Mouse (Mus musculus): ENCODE results near the gene Tsku. TPM values are rescaled to one million over a fixed set of nuclear protein-coding genes. Genes with fewer than 3 reads are reported as not detected.

Gene Tsku
- polyA plus RNA-seq, 2 experiments: 28.6 to 44.0 TPM

DNA sequence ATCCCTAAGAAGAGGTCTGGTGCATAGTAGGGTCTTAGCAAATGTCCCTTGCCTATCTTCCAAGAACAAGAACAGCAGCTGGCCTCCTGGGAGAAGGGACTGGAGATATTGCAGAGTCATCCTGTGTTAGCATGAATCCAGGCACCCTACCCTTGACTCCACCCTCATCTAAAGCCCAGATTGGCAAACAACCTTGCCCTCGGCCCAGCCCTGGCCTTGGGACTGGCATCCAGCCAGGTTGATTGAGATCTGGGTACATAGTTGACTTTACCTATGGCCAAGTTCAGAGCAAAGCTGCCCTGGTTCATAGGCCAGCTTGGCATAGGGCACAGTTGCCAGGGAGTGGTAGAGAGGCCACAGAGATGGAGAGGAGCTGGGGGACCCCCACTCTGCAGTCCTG is 24.0 kb upstream of the Tsku start:
- Histone ChIP-seq H3K4me2 (replicated peaks; ENCODE audit: low read depth, low read length, severe bottlenecking) (no peak overlapping the region), H3K27me3 (ENCODE audit: control insufficient read depth, insufficient read depth, low read length) (no peaks in the 10 kb centered on the region), H3K4me1 (ENCODE audit: control insufficient read depth, insufficient read depth, low read length) (no peaks in the 10 kb centered on the region), H3K4me3 (replicated peaks; ENCODE audit: low read length) (no peak overlapping the region), H3K9me3 (ENCODE audit: control insufficient read depth, low read length) (no peaks in the 10 kb centered on the region), H3K9ac (ENCODE audit: low read depth, low read length, severe bottlenecking) (no peak overlapping the region), H3K27ac (replicated peaks; ENCODE audit: low read depth, low read length) (no peak overlapping the region), H3K36me3 (ENCODE audit: control insufficient read depth, insufficient read depth, low read length) (no peaks in the 10 kb centered on the region)
- 75% methylated on average over 1 of the region's 1 CpGs for WGBS
- no peak for ATAC-seq (ENCODE audit: low FRiP score, low read depth)
- no peak for DNase-seq (ENCODE audit: low spot score)
- no peak for TF ChIP-seq POLR2A (IDR thresholded peaks at IDR 0.05; ENCODE audit: borderline replicate concordance, extremely low read depth, insufficient read depth, insufficient read length)

DNA sequence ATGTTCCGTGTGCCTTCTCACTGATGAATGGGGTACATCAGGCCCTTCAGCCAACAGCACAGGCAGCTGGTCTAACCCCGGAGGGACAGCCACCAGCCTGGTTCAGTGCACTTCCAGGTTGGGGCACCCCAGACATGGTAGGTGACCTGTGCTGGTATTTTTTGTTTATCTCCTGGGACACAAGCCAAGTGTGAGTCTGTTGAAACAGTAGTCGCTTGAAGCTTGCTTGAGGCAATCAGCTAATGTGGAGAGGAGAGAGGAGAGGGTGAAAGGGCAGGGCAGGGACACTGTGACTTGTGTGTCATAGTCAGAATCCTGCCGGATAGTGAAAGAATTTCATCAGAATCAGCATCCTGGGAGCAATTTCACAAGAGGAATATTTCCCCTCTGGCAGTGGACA is 22.2 kb upstream of the Tsku start:
- Histone ChIP-seq H3K9me3 (ENCODE audit: control insufficient read depth, low read length) (no peaks in the 10 kb centered on the region), H3K36me3 (ENCODE audit: control insufficient read depth, insufficient read depth, low read length) (no peaks in the 10 kb centered on the region), H3K27me3 (ENCODE audit: control insufficient read depth, insufficient read depth, low read length) (no peaks in the 10 kb centered on the region), H3K27ac (replicated peaks; ENCODE audit: low read depth, low read length) (no peak overlapping the region), H3K4me2 (replicated peaks; ENCODE audit: low read depth, low read length, severe bottlenecking) (no peak overlapping the region), H3K4me3 (replicated peaks; ENCODE audit: low read length) (no peak overlapping the region), H3K9ac (ENCODE audit: low read depth, low read length, severe bottlenecking) (no peak overlapping the region), H3K4me1 (ENCODE audit: control insufficient read depth, insufficient read depth, low read length) (no peaks in the 10 kb centered on the region)
- no peak for TF ChIP-seq POLR2A (IDR thresholded peaks at IDR 0.05; ENCODE audit: borderline replicate concordance, extremely low read depth, insufficient read depth, insufficient read length)
- DNase-seq (ENCODE audit: low spot score) (no peak), ATAC-seq (ENCODE audit: low FRiP score, low read depth) (no peak)
- WGBS: 57% methylated on average over 4 of the region's 4 CpGs

DNA sequence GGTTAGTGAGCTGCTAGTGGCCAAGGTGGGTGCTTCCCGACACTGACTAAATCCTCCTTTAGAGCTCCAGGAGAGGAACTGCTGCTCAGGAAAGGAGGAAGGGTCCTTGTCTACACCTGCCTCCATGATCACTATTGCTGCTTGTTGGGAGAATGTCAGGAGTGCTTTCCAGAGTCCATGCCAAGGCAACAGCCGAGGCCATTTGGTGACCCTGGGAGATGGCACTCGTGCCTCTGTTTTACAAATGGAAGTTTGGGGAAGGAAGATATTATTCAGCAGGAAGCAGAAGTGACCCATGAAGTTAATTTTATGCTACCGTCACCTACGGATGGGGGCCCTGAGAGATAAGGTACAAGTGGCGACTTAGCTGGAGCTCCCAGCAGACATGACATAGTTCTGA is 21.7 kb upstream of the Tsku start:
- DNase-seq (ENCODE audit: low spot score) (no peak), ATAC-seq (ENCODE audit: low FRiP score, low read depth) (no peak)
- Histone ChIP-seq H3K36me3 (ENCODE audit: control insufficient read depth, insufficient read depth, low read length) (no peaks in the 10 kb centered on the region), H3K4me2 (replicated peaks; ENCODE audit: low read depth, low read length, severe bottlenecking) (no peak overlapping the region), H3K9ac (ENCODE audit: low read depth, low read length, severe bottlenecking) (no peak overlapping the region), H3K9me3 (ENCODE audit: control insufficient read depth, low read length) (no peaks in the 10 kb centered on the region), H3K27ac (replicated peaks; ENCODE audit: low read depth, low read length) (no peak overlapping the region), H3K4me3 (replicated peaks; ENCODE audit: low read length) (no peak overlapping the region), H3K27me3 (ENCODE audit: control insufficient read depth, insufficient read depth, low read length) (no peaks in the 10 kb centered on the region), H3K4me1 (ENCODE audit: control insufficient read depth, insufficient read depth, low read length) (no peaks in the 10 kb centered on the region)
- WGBS: 75% methylated on average over 6 of the region's 6 CpGs
- TF ChIP-seq POLR2A (IDR thresholded peaks at IDR 0.05; ENCODE audit: borderline replicate concordance, extremely low read depth, insufficient read depth, insufficient read length): no peak

DNA sequence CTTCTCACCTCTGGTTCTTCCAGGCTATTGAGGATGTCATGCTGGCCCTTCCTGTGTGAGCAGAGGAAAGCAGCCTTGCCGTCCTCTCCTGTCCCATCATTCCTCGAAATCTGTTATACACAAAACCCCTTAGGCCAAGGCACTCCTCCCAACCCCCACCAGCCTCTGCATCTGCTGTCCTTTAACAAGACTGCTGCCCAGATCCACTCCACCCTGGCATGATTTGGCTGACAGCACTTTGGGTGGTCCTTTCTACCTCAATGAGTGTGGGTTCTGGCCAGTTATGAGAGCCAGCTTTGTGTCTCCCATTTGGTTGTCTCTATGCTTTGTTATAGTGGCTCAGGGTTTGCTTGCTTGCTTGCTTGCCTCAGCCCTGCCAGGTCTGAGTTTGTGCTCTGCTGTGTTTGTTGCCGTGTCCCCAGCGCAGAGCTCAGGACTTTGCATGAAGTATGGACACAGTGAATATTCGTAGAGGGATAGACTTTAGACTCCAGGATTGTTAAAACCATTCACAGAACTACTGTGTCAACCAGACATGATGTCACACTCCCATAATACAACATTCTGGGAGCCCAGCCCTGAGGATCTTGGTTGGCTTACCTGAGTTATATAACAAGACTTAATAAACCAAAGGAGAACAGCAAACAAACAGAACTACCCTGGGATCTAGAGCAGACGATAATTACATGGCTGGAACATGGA is 19.2 kb upstream of the Tsku start:
- DNase-seq (ENCODE audit: low spot score) (no peak), ATAC-seq (ENCODE audit: low FRiP score, low read depth) (no peak)
- no peak overlapping the region for H3K9ac ChIP-seq (ENCODE audit: low read depth, low read length, severe bottlenecking)
- no peak for TF ChIP-seq POLR2A (IDR thresholded peaks at IDR 0.05; ENCODE audit: borderline replicate concordance, extremely low read depth, insufficient read depth, insufficient read length)
- no peak overlapping the region for H3K27ac ChIP-seq (replicated peaks; ENCODE audit: low read depth, low read length)
- no peak overlapping the region for H3K4me2 ChIP-seq (replicated peaks; ENCODE audit: low read depth, low read length, severe bottlenecking)
- no peaks in the 10 kb centered on the region for H3K9me3 ChIP-seq (ENCODE audit: control insufficient read depth, low read length)
- no peaks in the 10 kb centered on the region for H3K36me3 ChIP-seq (ENCODE audit: control insufficient read depth, insufficient read depth, low read length)
- H3K4me1 ChIP-seq (ENCODE audit: control insufficient read depth, insufficient read depth, low read length): no peaks in the 10 kb centered on the region
- WGBS: 59% methylated on average over 6 of the region's 6 CpGs
- H3K27me3 ChIP-seq (ENCODE audit: control insufficient read depth, insufficient read depth, low read length): no peaks in the 10 kb centered on the region
- no peak overlapping the region for H3K4me3 ChIP-seq (replicated peaks; ENCODE audit: low read length)

DNA sequence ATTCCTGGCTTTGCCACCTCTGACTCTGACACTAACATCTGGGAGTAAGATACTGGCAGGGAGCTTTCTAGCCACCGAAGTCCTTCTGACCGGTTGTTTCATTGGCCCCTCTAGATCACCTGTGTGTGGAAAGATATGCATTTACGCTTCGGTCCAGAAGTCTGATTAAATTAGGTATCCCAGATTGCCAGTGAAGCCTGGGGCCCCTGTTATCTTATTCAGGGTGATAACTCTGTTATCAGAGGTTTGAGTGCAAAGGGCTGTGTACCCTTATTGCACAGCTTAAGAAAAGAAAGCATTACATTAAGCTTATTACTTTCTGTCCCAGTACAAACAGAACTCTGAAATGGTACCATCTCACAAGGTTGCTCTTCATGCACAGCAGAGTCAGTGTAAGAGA is 18.1 kb upstream of the Tsku start:
- no peak overlapping the region for H3K9ac ChIP-seq (ENCODE audit: low read depth, low read length, severe bottlenecking)
- H3K27ac ChIP-seq (replicated peaks; ENCODE audit: low read depth, low read length): no peak overlapping the region
- WGBS: 87% methylated on average over 4 of the region's 4 CpGs
- H3K9me3 ChIP-seq (ENCODE audit: control insufficient read depth, low read length): no peaks in the 10 kb centered on the region
- DNase-seq (ENCODE audit: low spot score) (no peak), ATAC-seq (ENCODE audit: low FRiP score, low read depth) (no peak)
- H3K27me3 ChIP-seq (ENCODE audit: control insufficient read depth, insufficient read depth, low read length): no peaks in the 10 kb centered on the region
- H3K4me1 ChIP-seq (ENCODE audit: control insufficient read depth, insufficient read depth, low read length): no peaks in the 10 kb centered on the region
- no peak for TF ChIP-seq POLR2A (IDR thresholded peaks at IDR 0.05; ENCODE audit: borderline replicate concordance, extremely low read depth, insufficient read depth, insufficient read length)
- no peaks in the 10 kb centered on the region for H3K36me3 ChIP-seq (ENCODE audit: control insufficient read depth, insufficient read depth, low read length)
- H3K4me2 ChIP-seq (replicated peaks; ENCODE audit: low read depth, low read length, severe bottlenecking): no peak overlapping the region
- H3K4me3 ChIP-seq (replicated peaks; ENCODE audit: low read length): no peak overlapping the region

Measured in limb, embryonic 14.5 days (tissue).